Mouse (Mus musculus) R1 (cell line): ENCODE measurements around the gene Lat.
A peak's percentile ranks its signal among the peaks of the same experiment; 100 is the strongest.
"Not testable (repeated sequence)": the region's sequence is repeated elsewhere in the genome, so short reads cannot be mapped to it uniquely, and the experiment has no call there.

Source experiments
- DNase-seq: peaks from one replicate; pipeline ENCODE4 v3.0.0-alpha.2; 2018; ENCODE audit warnings: low read depth, low spot score

Lat gene

GRCm38 (mm10) chr7:126369393-126369792 lies at the start of gene Lat:
Gene Lat (minus strand): TSS chr7:126369570.
- DNase-seq: no peak

GRCm38 (mm10) chr7:126418496-126418895 lies 49.1 kb upstream of the Lat start:
- DNase-seq: no peak

- no peak for DNase-seq
Measured at GRCm38 (mm10) chr7:126417606-126418005, 48.2 kb upstream of the Lat start.

GRCm38 (mm10) chr7:126417045-126417444 lies 47.7 kb upstream of the Lat start:
- no peak for DNase-seq

DNA sequence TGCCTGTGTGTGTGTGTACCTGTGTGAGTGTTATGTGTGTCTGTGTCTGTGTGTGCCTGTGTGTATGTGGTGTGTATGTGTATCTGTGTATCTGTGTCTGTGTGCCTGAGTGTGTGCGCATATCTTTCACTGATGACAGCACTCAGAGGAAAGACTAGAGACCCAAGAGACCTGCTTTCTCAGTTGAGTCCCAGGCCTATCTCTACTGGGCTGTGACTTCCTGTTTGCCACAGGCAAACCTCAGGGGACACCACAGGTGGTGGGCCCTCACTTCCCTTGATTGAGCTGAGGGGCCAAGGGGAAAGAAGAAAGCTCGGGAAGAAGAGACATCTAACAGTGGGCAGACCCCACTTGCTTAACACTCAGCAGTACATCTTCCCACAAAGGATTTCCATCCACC lies 47.2 kb upstream of the Lat start:
- no peak for DNase-seq

DNA sequence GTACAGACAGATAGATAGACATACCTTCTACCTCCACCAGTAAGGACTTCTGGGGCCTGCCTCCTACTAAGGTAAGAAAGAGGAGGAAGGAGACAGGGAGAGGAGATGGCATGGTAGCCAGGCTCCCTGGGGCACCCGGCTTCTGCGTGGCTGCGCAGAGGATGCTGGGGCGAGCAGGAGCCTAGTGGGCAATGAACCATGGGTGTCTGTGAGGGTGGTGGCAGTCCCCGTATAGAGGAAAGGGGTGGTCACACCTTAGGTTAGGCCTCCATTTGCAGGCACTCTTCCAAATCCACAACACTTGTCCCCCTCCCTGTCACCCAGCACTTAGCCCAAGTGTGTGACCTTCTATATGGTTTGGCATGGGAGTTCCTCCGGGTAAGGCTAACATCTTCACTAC lies 45.4 kb upstream of the Lat start, which contains the start of gene Cd19:
TSS of gene Cd19 (minus strand) at position 165 of the 400 bp plus-strand sequence.
- DNase-seq: no peak

DNA sequence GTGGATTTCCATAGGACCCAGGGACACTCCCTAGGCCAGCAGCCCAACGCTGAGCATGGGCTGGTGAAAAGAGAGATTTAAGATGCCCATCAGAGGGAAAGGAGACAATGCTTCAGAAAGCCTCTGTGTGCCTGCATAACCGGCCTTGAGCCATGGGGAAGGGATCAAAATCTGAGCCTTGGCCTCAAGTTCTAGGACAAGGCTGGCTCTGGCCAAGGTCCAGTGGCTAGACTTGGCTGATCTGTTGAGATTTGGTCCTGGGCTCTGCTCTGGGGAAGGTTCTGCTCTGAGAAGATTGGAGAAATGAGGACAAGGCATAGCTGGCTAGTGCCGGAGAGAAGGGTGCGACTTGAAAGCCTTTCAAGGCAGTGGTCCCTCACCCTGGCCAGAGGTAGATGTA lies 41.7 kb upstream of the Lat start:
- DNase-seq: no peak

- DNase-seq: no peak
Measured at GRCm38 (mm10) chr7:126408686-126409085, 39.3 kb upstream of the Lat start.

- DNase-seq: not testable (repeated sequence)
Measured at GRCm38 (mm10) chr7:126402518-126402917, 33.1 kb upstream of the Lat start.

- peak; percentile 91 for DNase-seq
Measured at GRCm38 (mm10) chr7:126399548-126399947, 30.2 kb upstream of the Lat start.

DNA sequence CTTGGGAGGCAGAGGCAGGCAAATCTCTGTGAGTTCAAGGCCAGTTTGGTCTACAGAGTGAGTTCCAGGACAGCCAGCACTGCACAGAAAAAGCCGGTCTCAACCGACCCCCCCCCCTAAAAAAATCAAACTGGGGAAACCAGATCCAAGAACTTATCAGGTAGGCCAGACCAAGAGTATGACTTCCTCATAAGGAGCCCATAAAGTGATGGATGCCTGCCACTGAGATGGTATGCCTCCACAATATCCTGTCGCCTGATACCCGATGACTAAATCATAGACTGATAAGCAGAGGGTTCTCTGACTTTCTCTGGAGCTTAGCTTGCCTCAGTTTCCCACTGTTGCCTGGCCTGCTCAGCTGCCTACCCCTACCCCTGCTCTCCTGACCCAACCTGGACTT lies 28.5 kb upstream of the Lat start:
- no peak for DNase-seq

DNA sequence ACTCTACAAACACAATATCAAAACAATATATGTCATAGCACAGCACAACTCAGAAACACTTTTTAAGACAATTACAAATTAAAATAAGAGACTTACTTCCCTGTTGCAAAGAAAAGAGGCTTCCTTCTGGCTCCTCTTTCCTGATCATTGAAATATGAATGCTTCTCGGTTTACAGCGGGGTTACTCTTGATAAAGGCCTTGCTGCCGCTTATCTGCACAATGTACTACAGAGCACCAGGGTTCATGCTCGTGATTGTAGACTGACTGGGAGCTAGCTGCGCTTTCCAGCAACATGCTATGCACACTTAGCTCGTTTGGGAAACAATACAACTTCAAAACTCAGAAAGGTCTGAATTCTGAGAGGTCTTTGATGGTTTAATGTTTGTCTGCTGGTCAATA lies 27.9 kb upstream of the Lat start:
- no peak for DNase-seq

- peak; percentile 100 for DNase-seq
Measured at GRCm38 (mm10) chr7:126396298-126397119, 27.1 kb upstream of the Lat start, which contains the start of gene Nfatc2ip. Gene Nfatc2ip (minus strand): TSS chr7:126396737.

- DNase-seq: peak; percentile 92
Measured at GRCm38 (mm10) chr7:126392086-126392884, 22.9 kb upstream of the Lat start.

GRCm38 (mm10) chr7:126388185-126388584 lies 18.8 kb upstream of the Lat start:
- DNase-seq: peak; percentile 64

DNA sequence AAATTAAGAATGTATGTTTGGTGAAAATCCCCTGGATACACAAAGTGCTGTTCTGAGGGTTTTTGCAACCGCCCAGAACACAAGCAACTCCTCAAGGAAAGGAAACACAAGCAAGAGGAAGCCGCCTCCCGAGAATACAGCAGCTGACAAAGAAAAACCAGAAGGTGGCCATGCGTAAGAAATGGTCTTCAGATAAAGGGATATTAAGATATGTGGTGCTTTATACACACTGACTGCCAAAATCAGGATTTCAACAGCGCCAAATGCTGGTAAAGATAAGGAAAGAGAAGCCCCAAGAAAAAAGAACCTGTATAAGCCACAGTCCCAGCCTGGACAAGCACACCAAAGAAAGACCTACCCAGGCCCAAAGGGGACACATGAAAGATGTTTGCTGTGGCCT lies 14.2 kb upstream of the Lat start:
- no peak for DNase-seq

- peak; percentile 98 for DNase-seq
Measured at GRCm38 (mm10) chr7:126377278-126378158, 8.1 kb upstream of the Lat start, which contains the start of gene Spns1. Gene Spns1 (minus strand): TSS chr7:126377450.

DNA sequence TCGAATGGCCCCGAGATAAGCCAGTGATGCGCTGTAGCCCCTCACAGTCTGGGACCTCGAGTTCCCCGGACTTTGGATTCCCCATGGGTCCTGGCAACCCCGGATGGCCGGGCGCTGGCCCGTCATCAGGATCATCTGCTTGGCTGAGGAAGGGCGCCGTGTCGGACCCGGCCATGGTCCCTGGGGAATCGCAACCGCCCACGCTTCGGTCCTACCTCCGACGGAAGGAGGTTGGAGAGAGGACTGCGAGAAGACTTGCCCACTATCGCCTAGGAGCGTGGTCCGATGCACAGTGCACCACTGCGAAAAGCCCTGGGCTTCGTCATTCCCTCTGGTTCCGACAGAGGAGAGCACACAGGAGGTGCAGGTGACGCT lies 7.5 kb upstream of the Lat start:
- DNase-seq: no peak

DNA sequence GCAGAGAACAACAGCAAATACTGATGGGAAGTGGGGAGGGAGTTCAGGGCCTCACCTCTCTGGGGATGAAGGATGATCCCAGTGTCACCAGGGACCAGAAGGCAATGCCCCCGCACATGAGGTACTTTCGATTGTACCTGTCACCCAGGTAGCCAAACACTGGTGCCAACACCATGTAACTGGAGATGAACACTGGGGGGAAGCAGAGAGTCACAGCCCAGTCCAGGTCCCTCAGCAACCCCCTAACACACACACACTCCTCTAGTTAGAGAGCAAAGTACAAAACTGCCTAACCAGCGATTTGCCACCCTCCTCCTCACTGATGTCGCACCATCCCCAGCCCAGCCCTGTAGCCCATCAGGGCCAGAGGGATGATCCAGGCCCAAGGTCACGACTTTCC lies 5.6 kb upstream of the Lat start:
- peak; percentile 40 for DNase-seq

GRCm38 (mm10) chr7:126374526-126374925 lies 5.2 kb upstream of the Lat start:
- no peak for DNase-seq

DNA sequence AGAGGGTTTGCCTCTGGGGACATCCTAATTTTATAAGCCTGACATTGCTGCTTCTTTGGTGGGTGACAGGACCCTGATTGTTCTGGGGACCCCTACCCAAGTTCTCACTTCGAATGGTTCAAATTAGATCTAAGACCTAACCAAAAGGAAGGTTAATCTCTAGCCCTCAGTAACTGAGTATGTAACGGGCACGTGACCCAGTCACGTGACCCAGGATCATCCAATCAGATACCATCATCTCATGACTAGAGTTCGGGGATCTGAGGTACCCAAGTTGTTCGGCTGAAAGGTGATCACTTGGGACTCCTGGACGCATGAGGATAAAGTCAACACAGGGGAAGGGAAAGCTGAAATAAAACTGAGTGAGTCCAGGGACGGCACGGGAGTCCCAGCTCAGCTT lies 3.6 kb upstream of the Lat start:
- no peak for DNase-seq

DNA sequence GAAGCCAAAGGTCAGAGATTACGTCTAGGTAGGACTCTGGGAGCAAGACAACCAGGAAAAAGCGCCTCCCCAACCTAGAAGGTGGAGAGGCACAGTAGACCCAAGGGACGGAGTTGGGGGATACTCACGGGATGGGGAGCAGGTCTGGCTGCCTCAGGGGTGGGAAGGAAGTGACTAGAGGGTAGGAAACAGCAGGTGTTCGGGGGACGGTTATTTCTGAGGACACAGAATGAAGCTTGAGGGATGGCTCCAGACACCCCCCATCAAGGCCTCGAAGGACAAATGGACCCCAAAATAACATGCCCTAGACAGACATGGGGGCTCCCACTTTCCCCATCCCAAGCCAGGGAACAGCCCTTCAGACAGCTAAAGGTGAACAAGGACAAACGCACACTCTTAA lies 1.0 kb downstream of the Lat start:
- DNase-seq: no peak
